Mouse (Mus musculus): ENCODE results near the gene Trnp1.
A peak's percentile ranks its signal among the peaks of the same experiment; 100 is the strongest.

Trnp1 gene

DNA sequence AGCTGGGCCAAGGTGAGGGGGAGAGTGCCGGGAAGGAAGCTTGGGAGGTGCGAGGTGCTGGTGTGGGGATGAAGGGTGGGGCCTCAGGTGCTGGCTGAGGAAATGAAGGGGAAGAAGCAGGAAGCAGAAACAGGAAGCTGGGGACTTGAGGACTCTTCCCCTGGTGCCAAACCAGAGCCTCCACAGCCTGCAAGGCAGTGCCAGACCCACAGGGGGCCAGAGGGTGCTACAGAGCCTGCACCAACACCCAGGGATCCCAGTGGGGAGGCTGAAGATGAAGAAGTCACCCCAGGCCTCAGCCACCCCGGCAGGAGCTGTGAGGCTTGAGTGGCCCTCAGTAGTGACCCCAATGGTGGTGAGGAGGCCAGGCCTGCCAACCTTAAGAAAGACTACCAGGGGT lies 40.3 kb downstream of the Trnp1 start:
- DNase-seq = peak in 1 of 2 experiments; percentile 34

DNA sequence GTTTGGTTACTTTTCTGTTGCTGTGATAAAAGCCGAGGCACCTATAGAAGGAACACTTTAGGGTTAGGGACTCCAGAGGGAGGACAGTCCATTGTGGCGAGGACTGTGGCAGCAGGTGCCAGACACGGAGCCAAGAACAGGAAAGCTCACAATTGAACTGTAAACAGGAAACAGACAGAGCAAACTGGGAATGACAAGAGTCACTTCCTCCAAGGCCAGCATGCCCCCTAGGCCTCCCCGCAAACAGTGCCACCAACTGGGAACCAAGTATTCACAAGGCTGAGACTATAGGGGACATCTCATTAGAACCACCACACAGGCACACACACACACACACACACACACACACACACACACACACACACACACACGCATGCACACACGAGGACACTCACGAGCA lies 45.9 kb downstream of the Trnp1 start:
- no peak for DNase-seq

DNA sequence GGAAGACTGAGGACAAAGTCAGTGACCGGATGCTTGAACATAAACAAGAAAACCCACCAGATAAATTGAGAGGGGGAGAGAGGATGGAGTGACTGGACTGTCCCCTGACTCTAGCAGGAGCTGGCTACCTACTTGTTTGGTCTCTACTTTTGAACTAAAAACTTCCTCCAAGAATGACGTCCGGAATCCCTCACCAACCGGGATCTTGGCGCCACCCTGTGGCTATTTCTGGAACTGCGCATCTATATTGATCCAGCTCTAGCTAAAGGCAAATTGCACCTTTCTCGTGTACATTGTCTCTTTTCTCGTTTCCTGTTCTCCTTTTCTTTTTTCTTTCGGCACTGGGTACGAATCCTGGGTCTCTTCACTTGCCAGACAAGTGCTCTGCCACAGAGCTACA lies 46.8 kb downstream of the Trnp1 start:
- peak; percentile 72 to 84 for DNase-seq

DNA sequence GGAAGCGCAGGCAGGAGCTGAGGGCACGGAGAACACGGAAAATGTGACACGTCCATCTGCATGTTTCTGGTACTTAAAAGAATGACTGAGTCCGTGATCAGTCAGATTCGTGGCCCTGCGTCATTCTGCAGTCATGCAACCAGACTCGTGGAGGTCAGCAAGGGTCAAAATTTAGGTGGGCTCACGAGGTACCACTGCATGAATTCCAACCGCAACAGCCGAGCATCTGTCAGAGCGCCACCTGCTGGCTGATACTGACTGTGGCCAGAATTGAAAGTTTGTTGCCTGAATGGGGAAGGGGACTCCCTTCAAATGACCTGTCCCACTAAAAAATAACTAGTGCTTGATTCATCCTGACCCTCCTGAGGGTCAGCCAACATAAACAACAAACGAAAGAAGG lies 48.6 kb downstream of the Trnp1 start:
- DNase-seq = peak; percentile 37 to 47

DNA sequence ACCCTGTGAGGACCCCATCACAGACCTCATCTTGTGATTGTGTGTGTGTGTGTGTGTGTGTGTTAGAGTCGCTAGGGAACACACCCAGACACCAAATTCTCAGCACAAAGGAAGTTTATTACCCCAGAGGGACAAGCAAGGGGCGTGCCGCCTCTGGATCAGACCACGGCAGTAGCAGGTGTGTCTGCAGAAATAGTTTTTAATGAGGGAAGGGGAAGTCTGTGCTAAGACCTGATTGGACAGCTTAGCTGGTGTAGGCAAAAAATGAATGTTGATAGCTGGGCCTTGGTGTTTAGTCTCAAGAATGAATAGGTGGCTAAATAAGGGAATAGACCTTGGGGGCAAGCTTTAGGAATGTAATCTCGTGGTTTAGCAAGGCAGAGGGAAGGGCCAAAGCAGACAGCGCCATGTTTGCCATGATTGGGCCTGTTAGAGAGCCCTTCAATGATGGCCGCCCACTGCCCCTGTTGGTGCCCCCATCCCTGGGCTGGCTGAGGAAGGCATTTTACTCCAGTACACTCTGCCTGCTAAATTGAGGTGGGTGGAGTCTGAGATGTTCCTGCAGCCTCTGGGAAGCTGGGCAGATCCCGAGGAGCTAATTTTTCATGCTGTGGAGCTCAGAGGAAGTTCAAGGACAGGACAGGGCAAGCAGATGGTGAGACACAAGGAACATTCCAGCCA lies 49.5 kb downstream of the Trnp1 start:
- DNase-seq = no peak

DNA sequence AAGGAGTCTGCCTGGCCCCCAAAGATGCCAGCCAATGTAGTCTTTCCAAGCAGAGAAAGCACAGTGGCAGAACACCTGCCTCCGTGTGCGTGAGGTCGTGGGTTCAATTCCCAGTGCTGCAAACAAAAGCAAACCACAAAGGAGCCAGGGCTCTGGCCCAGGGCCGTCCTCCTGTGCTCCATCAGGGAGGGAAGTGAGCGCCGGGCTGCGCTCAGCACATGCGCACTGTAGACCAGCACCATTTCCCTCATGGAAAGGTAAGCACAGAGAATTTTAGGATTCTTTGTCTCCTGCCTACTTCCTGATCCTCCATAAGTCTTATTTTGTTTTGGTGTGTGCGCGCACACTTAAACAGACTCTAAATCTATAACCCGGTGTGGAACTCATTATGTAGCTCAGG lies 50.4 kb downstream of the Trnp1 start:
- no peak for DNase-seq

DNA sequence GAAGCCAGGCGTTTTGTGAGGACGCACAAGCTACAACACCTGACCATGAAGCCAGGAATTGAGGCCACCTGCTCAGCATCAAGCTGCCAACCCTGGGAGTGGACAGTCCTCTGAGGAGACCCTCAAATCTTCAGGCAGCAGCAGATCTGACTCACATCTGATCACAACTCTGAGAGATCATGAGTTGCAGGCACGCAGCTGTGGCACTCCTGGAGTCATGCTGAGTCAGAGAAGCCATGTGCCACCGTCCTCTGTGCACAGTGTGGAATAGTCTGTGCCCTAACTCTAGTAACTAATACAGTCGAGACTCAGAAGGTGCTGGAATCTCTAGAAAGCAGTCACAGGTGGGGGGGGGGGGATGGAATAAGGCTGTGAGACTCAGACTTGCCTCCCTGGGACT lies 51.0 kb downstream of the Trnp1 start:
- DNase-seq = no peak

DNA sequence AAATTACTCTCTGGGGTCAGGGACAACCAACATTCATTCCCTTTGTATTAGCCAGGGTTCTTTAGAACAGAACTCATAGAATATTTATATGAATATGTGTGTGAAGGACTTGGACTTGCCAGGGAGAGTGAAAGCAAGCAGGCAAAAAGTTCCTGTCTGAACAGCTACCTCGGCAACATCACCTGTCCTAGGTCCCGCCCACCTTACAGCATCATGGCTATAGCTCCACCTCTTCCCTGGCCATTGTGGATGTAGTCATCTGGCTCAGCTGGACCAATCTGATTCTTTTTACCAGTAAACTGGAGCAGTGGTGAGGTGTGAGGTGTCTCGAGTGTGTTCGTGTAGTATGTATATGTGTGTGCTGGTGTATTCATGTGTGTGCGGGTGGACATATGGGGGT lies 52.6 kb downstream of the Trnp1 start:
- DNase-seq = no peak

DNA sequence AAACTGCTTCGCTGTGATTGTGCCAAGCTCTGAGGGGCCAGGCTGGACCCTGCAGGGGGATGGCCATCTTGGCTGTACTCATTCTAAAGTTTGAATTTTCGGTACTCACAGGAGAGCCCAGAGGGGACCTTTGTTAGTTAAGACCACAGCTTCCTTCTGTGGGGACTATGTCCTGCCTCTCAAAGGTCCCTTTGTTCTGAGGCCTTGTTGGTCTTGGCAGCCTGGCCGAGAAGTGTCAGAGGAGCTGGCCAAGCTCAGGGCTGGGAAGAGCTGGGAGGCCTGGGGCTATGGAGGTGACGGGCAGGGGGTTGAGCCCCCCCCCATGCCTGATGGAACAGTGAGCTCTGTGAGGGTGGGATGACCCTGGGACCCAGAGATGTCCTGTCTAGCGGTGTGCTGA lies 55.3 kb downstream of the Trnp1 start:
- DNase-seq = no peak

DNA sequence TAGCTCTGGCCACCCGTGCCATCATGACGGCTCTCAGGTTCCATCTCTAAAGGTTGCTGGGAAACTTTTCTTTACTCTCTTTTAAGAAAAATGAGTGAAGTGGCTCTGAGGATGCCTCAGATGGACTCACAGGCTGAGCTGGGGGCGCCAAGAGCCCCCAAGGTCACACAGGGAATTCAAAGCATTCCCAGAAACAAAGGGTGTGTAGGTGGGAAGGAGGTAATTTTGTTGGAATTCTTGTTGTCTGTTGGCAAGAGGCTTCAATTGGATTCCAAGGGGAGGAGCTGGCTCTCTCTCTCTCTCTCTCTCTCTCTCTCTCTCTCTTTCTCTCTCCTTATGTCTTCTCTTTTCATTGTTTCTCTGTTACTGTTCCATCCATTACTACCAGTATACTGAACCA lies 56.2 kb downstream of the Trnp1 start:
- no peak for DNase-seq
